Mouse (Mus musculus) midbrain, embryonic 14.5 days (tissue): ENCODE results near the gene Dnm1l. TPM values are rescaled to one million over a fixed set of nuclear protein-coding genes. Genes with fewer than 3 reads are reported as not detected.

Experiments used
- ATAC-seq: fragments of 200-750 bp; cut with Nextera tagmentation; 2 replicates; pipeline ENCODE4 v1.8.0; 2017; ENCODE audit warnings: moderate number of reproducible peaks, moderate library complexity; ENCODE audit not compliant: low FRiP score, low TSS enrichment
- DNase-seq: peaks from one replicate; pipeline ENCODE4 v3.0.0-alpha.2; 2015
- H3K27ac ChIP-seq: fragments of 300-500 bp; sonication (generic); replicated peaks from 2 replicates; pipeline ENCODE4 v1.5.1; 2014; ENCODE audit warnings: mild to moderate bottlenecking, low read depth, low read length, moderate library complexity
- H3K27me3 ChIP-seq: fragments of 300-500 bp; sonication (generic); 2 replicates; pipeline ENCODE4 v1.6.1; 2014; ENCODE audit warnings: low read length, control low read depth, mixed read lengths; ENCODE audit not compliant: control insufficient read depth, insufficient read depth
- H3K36me3 ChIP-seq: fragments of 300-500 bp; sonication (generic); 2 replicates; pipeline ENCODE4 v1.6.1; 2014; ENCODE audit warnings: low read length, control low read depth; ENCODE audit not compliant: control insufficient read depth, insufficient read depth
- H3K4me1 ChIP-seq: fragments of 300-500 bp; sonication (generic); 2 replicates; pipeline ENCODE4 v1.6.1; 2014; ENCODE audit warnings: mild to moderate bottlenecking, antibody characterized with exemption, low read length, control low read depth; ENCODE audit not compliant: control insufficient read depth, insufficient read depth
- H3K4me2 ChIP-seq: fragments of 300-500 bp; sonication (generic); 2 replicates; pipeline ENCODE4 v1.6.1; 2014; ENCODE audit warnings: mild to moderate bottlenecking, low read length, moderate library complexity
- H3K4me3 ChIP-seq: fragments of 300-500 bp; sonication (generic); replicated peaks from 2 replicates; pipeline ENCODE4 v1.5.1; 2014; ENCODE audit warnings: low read depth, low read length
- H3K9ac ChIP-seq: fragments of 300-500 bp; sonication (generic); replicated peaks from 2 replicates; pipeline ENCODE4 v1.6.1; 2014; ENCODE audit warnings: mild to moderate bottlenecking, low read length, moderate library complexity
- H3K9me3 ChIP-seq: fragments of 300-500 bp; sonication (generic); 2 replicates; pipeline ENCODE4 v1.6.1; 2016; ENCODE audit warnings: low read length, control low read depth, mixed read lengths; ENCODE audit not compliant: control insufficient read depth
- WGBS: fragments of 180-500 bp; shearing (Covaris S2); extraction: QIAGEN DNeasy Blood & Tissue Kit; methylation state at CpG from one replicate; pipeline ENCODE4 v1.1.7; 2014; 5-methylcytosine and 5-hydroxymethylcytosine counted together
- polyA plus RNA-seq: library from polyadenylated mRNA; unstranded; fragments of >200 nt; fragmentation: Nextera tagmentation; extraction: Ambion mirVana; gene quantifications from 2 replicates; pipeline ENCODE4 v1.2.1, GENCODE M21; 2014

Dnm1l gene
- polyA plus RNA-seq, 1 experiment from 2014 or later: 102 TPM

GRCm38 (mm10) chr16:16303138-16303827, 55.5 kb downstream of the Dnm1l start:
- peak overlapping the region; percentile 74 for H3K9ac ChIP-seq
- peak; percentile 69 for ATAC-seq
- DNase-seq: peak; percentile 61

GRCm38 (mm10) chr16:16302369-16303137, 56.2 kb downstream of the Dnm1l start, which contains the start of gene Yars2:
TSS of gene Yars2 (plus strand) at chr16:16302965.
- H3K36me3 ChIP-seq: peaks cover 16% of the 10 kb centered on the region
- peak within 1 kb of the TSS; percentile 91 for H3K4me2 ChIP-seq
- H3K9me3 ChIP-seq: no peaks in the 10 kb centered on the region
- ATAC-seq: peak; percentile 98
- DNase-seq: peak; percentile 97
- H3K9ac ChIP-seq: peak within 1 kb of the TSS; percentile 74
- under 1% methylated on average over 50 of the region's 50 CpGs for WGBS
- no peaks in the 10 kb centered on the region for H3K27me3 ChIP-seq
- H3K4me1 ChIP-seq: peaks cover 13% of the 10 kb centered on the region; the same call in 1 of the 2 replicates
- peak within 1 kb of the TSS; percentile 94 for H3K4me3 ChIP-seq
- peak within 1 kb of the TSS; percentile 93 for H3K27ac ChIP-seq

More at GRCm38 (mm10) chr16:16303138-16303827, 55.5 kb downstream of the Dnm1l start:
- H3K36me3 ChIP-seq: peaks cover 22% of the 10 kb centered on the region
- H3K9me3 ChIP-seq: no peaks in the 10 kb centered on the region
- no peaks in the 10 kb centered on the region for H3K27me3 ChIP-seq
- peak overlapping the region; percentile 91 for H3K4me2 ChIP-seq
- peaks cover 13% of the 10 kb centered on the region; the same call in 1 of the 2 replicates for H3K4me1 ChIP-seq
- peak overlapping the region; percentile 93 for H3K27ac ChIP-seq
- H3K4me3 ChIP-seq: peak overlapping the region; percentile 94
- under 1% methylated on average over 61 of the region's 61 CpGs for WGBS

- no peak for DNase-seq
- H3K9ac ChIP-seq: no peak overlapping the region
- no peaks in the 10 kb centered on the region for H3K36me3 ChIP-seq
- no peak overlapping the region for H3K4me2 ChIP-seq
- H3K4me1 ChIP-seq: no peaks in the 10 kb centered on the region
- H3K4me3 ChIP-seq: no peak overlapping the region
- H3K27ac ChIP-seq: no peak overlapping the region
- no peaks in the 10 kb centered on the region for H3K27me3 ChIP-seq
- no peaks in the 10 kb centered on the region for H3K9me3 ChIP-seq
- no peak for ATAC-seq
- WGBS: 80% methylated on average over 6 of the region's 6 CpGs
These were observed 85.0 kb downstream of the Dnm1l start for GRCm38 (mm10) chr16:16273752-16274151.

- Histone ChIP-seq H3K9me3 (no peaks in the 10 kb centered on the region), H3K27me3 (no peaks in the 10 kb centered on the region), H3K4me2 (no peak overlapping the region), H3K4me3 (no peak overlapping the region), H3K9ac (no peak overlapping the region), H3K27ac (no peak overlapping the region), H3K36me3 (no peaks in the 10 kb centered on the region), H3K4me1 (no peaks in the 10 kb centered on the region)
- 35% methylated on average over 3 of the region's 3 CpGs for WGBS
- peak; percentile 17 for DNase-seq
- ATAC-seq: no peak
These were observed 85.8 kb downstream of the Dnm1l start for GRCm38 (mm10) chr16:16272978-16273377.

DNA sequence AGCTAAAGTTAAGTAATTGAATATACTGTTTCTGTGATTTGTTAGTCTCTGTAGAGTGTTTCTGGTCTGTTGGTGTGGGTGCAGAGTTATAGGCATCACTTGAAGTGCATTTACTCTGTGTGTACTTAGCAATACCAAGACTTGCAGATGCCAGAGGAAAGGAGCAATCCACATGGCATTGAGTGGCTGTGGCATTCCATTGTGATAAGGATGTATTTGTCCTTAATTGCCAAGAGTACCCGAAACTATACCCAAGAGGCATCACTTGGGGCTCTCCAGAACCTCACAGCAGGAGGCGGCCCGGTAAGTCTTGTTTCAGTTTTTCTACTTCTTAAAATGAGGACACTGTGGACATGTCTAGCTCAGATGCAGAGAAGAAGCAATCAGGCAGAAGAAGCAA, 96.3 kb downstream of the Dnm1l start:
- H3K9me3 ChIP-seq: no peaks in the 10 kb centered on the region
- DNase-seq: no peak
- H3K9ac ChIP-seq: no peak overlapping the region
- no peaks in the 10 kb centered on the region for H3K36me3 ChIP-seq
- H3K27ac ChIP-seq: no peak overlapping the region
- H3K4me3 ChIP-seq: no peak overlapping the region
- no peaks in the 10 kb centered on the region for H3K27me3 ChIP-seq
- no peaks in the 10 kb centered on the region for H3K4me1 ChIP-seq
- H3K4me2 ChIP-seq: no peak overlapping the region
- WGBS: 94% methylated on average over 3 of the region's 3 CpGs
- ATAC-seq: no peak

Other genes with a start within 250 kb of the Dnm1l start
- gene Pkp2, start 145.6 kb downstream of the Dnm1l start, polyA plus RNA-seq: 0.59 and 1.3 TPM in 2 replicates
- gene Yars2, start 56.0 kb downstream of the Dnm1l start, polyA plus RNA-seq: 25.1 and 26.5 TPM in 2 replicates
- gene Fgd4, start 241.6 kb upstream of the Dnm1l start, polyA plus RNA-seq: 24.3 and 25.5 TPM in 2 replicates